29 mouse cellular contexts compared by ENCODE assay signal in genomic region chr16:23921697-23922096, GRCm38 (mm10). TPM values are rescaled to one million over a fixed set of nuclear protein-coding genes. Genes with fewer than 3 reads are reported as not detected.
"Had no signal": no experiment of that assay in that cellular context is flagged by ENCODE, and none has a peak within 500 bp of the region (broad histone marks: within the 10 kb centered on the region; RNA-seq: fewer than 3 reads in every experiment).

No protein-coding gene starts in this region.

- H3K9me3 ChIP-seq: heart, embryonic 10.5 days; heart, embryonic 12.5 days; hindbrain, embryonic 10.5 days; hindbrain, embryonic 12.5 days; intestine, embryonic 15.5 days; limb, embryonic 13.5 days; limb, embryonic 15.5 days; liver, embryonic 12.5 days had no signal

- H3K36me3 ChIP-seq: heart, embryonic 10.5 days; heart, embryonic 12.5 days; hindbrain, embryonic 10.5 days; hindbrain, embryonic 12.5 days; intestine, embryonic 15.5 days; limb, embryonic 13.5 days; limb, embryonic 15.5 days; liver, embryonic 12.5 days had no signal

- H3K4me3 ChIP-seq: heart, embryonic 10.5 days; heart, embryonic 12.5 days; hindbrain, embryonic 10.5 days; hindbrain, embryonic 12.5 days; intestine, embryonic 15.5 days; limb, embryonic 13.5 days; limb, embryonic 15.5 days; liver, embryonic 12.5 days had no signal

- H3K4me1 ChIP-seq: heart, embryonic 10.5 days; heart, embryonic 12.5 days; hindbrain, embryonic 10.5 days; hindbrain, embryonic 12.5 days; intestine, embryonic 15.5 days; limb, embryonic 13.5 days; limb, embryonic 15.5 days; liver, embryonic 12.5 days had no signal

- DNase-seq: gastrocnemius, postnatal 14 days; gastrocnemius, postnatal 36 days; heart, adult 18-20 months; heart, postnatal 10 days; heart, postnatal 4 days; kidney, adult 18-20 months; kidney, adult 8-10 months; kidney, postnatal 10 days; kidney, postnatal 25 days; kidney, postnatal 4 days; layer of hippocampus, adult 9-11 months; layer of hippocampus, postnatal 36 days; left cerebral cortex, postnatal 4 days had no signal

- H3K9ac ChIP-seq: heart, embryonic 12.5 days; hindbrain, embryonic 12.5 days; hindbrain, embryonic 14.5 days; intestine, embryonic 15.5 days; limb, embryonic 13.5 days; limb, embryonic 15.5 days; liver, embryonic 12.5 days; liver, embryonic 14.5 days had no signal

- H3K27ac ChIP-seq: heart, embryonic 10.5 days; hindbrain, embryonic 10.5 days; hindbrain, embryonic 12.5 days; hindbrain, embryonic 14.5 days; intestine, embryonic 15.5 days; limb, embryonic 13.5 days; limb, embryonic 15.5 days; liver, embryonic 12.5 days; liver, embryonic 14.5 days had no signal

RNA-seq across cellular contexts. Expression of gene Rtp2, which starts 10.5 kb away (rescaled TPM):
- total RNA-seq: gastrocnemius, adult 18-20 months; gastrocnemius, adult 8-10 months; gastrocnemius, postnatal 14 days; gastrocnemius, postnatal 36 days; heart, adult 18-20 months; heart, adult 8-10 months; heart, postnatal 10 days; heart, postnatal 25 days; heart, postnatal 4 days; left cerebral cortex, postnatal 25 days; liver, adult 2 months had no signal

RNA-seq across cellular contexts. Expression of gene Sst, which starts 30.9 kb away (rescaled TPM):
- total RNA-seq: gastrocnemius, adult 18-20 months; gastrocnemius, adult 8-10 months; gastrocnemius, postnatal 14 days; gastrocnemius, postnatal 36 days; heart, adult 18-20 months; heart, adult 8-10 months; heart, postnatal 10 days; heart, postnatal 25 days; heart, postnatal 4 days; liver, adult 2 months had no signal
